Mouse (Mus musculus) activated CD4-positive, CD25-positive, alpha-beta regulatory T cell, adult 4 months (primary cell): ENCODE results near the gene Rilpl1. TPM values are rescaled to one million over a fixed set of nuclear protein-coding genes. Genes with fewer than 3 reads are reported as not detected.
"Not testable (repeated sequence)": the region's sequence is repeated elsewhere in the genome, so short reads cannot be mapped to it uniquely, and the experiment has no call there.

Experiments
- ATAC-seq: one replicate; pipeline ENCODE4 v1.8.0; 2017
- polyA plus RNA-seq, 2 experiments: library from polyadenylated mRNA; unstranded; fragments of 100-300 nt; shearing (Covaris generic); gene quantifications; one replicate each; pipeline ENCODE4 v1.2.1; 2017

Rilpl1 gene
- polyA plus RNA-seq, 2 experiments from 2014 or later = 0.69 to 0.86 TPM

DNA sequence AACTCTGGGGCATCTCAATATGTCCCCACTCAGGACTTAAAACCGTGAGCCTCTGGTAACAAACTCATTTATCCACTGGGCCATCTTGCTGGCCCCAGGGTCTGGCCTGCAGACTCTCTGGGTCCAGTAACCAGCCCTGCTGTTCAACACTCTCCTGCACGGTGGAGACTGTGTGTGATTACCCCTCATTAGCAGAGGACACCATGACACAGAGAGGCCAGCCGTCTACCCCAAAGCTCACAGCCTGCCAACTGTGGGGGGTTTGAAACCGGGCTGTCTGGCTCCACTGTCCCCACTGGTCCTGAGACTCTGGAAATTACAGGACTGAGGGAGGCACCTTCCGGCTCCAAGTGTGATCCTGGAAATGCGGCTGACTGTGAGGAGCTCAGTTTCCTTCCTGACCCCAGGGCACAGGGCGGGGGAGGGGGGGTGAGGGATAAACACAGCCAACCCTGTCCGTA, 2.0 kb downstream of the Rilpl1 start:
- no peak for ATAC-seq

DNA sequence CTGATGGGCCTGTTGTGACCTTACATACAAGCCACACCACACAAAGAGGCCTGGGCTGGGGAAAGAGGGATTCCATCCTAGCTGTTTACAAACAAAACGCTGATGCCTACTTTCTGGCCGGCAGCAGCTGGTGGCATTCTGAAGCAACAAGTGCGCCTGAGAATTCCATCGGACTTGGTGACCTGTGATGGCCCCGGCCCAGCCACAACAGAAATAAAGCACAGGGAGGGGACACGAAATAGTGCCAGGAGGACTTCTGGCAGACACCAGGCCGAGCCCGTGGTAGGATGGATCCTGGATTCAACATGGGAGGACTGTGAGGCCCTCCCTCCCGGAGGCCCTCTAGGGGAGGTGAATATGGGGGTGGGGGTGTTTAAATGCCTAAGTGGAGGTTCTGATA, 2.4 kb downstream of the Rilpl1 start:
- no peak for ATAC-seq

DNA sequence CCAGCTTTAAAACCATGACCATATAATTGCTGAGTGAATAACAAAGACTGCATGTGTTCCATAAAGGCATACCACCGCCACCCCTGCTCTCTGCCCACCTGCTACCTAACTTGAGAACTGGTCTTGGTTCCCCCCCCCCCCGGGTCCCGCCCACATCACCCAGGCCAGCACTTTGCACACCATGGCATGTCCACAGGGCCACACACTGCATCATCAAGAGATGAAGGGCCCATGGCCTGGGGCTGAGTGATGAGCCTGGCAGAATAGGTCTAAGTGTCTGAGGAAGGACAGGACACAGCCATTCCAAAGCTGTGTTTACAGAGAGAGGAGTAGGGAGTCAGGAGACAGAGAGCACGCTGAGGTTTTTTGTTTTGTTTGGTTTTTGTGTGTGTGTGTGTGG, 2.8 kb downstream of the Rilpl1 start:
- ATAC-seq = no peak

DNA sequence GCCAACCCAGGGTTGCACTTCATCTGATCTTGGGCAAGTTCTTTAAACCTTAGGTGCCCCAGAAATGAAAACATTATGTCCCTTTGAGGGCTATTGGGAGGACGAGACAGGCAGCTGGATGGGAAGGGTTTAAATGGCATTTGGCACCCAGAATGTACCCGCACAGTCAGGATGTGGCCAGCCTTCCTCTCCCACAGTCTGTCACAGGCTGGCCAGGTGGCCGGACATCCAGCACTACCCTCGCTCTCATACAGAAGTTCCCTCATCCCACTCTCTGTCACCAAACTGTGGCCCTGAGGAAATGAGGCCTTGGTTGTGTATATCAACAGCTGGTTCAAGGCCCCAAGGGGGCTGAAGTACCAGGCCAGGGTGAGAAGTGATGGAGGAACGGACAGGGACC, 6.2 kb downstream of the Rilpl1 start:
- ATAC-seq = no peak

DNA sequence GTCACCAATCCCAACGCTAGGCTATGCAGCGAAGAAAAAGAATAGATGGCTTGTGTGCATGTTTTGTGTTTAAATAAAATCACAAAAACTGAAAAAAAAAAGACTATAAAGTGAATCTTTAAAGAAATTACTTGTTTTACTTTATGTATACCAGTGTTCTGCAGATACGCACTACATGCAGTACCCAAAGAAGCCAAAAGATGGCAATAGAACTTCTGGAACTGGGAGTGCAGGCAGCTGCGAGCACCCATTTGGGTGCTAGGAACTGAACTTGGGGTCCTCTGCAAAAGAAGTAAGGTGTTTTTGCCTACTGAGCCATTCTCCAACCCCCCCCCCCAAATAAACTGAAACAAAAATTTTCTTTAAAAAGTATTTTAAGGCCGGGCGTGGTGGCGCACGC, 8.2 kb downstream of the Rilpl1 start:
- no peak for ATAC-seq

DNA sequence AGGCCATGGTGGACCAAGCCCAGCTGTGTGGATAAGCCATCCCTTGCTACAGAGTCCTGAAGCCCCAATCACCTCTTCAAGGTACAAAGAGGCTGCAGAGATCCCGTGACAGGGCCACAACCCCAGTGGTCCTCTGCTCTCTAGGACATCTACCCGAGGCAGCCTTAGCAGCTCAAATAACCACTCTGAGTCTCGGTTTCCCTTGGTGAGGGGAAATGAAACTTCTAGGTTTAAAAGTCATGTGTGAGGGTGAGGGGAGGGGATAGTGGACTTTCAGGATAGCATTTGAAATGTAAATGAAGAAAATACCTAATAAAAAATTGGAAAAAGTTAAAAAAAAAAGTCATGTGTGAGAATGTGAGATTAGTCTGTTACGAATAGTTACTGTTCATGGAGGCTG, 9.6 kb downstream of the Rilpl1 start:
- no peak for ATAC-seq

DNA sequence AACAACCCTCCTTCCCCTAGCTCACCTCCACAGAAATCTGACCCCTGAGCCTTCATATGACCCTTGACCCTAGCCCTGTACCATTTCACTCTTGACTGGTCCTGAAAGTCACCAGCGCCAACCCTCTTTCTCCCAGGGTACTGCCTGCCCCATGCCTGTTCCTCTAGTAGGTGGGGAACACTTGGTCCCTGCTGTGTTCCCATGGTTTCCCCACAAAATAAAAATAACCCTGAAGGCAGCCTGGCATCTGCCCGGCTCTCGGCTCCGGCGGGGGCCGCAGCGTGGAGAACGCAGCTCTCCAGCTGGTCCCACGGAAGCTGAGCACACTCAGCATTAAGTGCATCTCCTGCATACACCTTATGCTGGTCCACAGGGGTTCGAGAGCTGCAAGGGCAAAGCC, 12.5 kb downstream of the Rilpl1 start:
- no peak for ATAC-seq

DNA sequence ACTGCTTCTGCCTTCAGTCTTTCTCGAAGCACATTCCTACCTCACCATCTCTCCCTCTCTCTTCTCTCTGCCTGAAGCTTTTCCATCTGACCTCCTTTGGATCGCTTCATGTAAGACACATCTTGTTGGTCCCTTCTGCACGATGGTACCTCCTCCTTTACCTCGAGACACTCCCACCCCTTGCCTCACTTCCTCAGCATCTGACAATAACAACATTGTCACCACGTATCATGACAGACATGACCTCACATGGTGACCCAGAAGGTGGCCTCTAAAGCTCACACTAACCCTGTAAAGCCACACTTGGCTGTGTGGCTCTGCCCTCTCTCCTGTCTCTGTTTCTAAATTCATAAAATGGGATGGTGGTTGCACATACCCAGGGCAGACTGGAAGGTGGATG, 15.4 kb downstream of the Rilpl1 start:
- no peak for ATAC-seq

DNA sequence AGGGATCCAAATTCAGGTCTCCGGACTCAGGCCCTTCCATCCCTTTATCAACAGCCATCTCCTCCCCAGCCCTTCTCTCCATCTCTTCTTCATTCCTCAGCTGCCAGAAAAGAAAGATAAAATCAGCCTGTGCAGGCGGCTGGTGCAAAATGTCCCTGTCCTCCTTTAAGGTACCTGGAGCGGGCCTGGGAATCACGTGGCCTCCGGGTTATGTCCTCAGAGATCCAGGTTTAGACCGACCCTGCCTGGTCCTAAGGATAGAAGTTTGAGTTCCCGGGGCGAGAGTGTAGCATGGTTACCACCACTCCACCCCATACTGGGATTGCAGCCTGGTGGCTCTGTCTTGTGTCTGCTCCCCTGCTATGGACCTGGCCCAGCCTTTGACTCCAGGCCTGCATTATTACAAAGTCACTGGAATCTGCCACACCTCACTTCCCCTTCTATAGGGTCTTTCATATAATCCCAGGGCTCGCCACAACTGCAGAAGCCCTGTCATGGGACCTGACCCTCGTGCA, 20.6 kb downstream of the Rilpl1 start:
- no peak for ATAC-seq

DNA sequence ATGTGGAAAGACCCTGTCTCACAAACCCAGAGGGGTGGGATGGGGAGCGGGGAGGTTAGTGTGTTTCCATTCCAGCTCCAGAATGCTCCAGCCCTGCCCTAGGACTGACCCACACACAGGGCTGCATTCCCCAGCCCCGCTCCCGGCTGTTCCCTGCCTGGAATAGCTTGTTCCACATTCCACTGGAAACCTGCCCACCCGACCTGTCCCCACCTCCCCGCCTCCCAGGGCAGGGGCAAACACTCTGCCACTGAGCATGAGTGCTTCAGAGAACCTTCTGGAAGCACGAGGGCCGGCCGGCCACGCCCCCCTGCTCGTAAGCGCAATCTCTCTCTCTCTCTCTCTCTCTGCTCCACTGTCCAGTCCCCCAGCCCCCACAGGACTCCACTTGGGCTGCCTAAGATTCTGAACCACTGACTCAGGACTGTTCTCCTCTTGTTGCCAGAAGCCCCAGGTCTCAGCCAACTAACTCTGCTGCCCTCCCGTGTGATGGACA, 21.4 kb downstream of the Rilpl1 start:
- no peak for ATAC-seq

DNA sequence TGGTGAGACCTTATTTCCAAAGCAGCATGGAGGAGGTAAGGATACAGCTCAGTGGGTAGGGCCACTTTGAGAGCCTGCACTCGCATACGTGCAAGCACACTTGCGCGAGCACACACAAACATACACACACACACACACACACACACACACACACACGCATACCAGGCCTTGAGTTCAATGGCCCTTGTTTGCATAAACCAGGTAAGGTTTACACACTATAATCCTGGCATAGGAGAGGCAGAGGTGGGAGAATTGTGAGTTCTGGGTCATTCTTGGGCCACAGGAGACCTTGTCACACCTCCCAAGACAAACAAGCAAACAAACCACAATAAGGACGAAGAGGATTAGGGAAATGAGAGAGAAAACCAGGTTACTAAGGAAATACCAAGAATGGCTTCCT, 22.0 kb downstream of the Rilpl1 start:
- ATAC-seq = no peak

DNA sequence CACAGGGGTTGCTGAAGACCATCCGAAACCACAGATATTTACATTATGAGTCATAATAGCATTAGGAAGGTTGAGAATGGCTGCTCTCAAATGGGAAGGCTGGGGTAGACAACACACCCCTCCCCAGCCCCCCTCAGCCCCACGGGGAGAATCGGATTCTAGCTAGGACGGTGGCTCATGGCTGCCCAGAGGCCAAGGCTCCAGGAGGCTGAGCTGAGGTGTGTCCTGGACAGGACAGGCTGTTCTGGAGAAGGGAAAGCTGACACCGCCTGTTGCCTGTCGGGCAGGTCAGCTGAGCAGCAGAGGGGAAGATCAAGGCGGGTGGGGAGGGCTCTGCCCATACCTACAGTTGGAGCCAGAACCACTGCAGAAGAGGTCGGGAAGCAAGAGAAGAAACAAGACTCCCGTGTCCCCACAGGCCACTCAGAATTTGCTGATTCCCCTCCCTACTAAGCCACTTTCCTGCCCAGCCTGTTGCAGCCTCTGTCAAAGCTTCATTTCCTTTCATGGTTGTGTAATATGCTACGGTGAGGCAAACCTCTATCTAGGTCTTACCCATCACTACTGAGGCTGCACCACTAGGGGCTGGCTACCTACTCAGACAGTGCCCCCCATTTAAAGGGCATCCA, 24.3 kb downstream of the Rilpl1 start:
- ATAC-seq = no peak

DNA sequence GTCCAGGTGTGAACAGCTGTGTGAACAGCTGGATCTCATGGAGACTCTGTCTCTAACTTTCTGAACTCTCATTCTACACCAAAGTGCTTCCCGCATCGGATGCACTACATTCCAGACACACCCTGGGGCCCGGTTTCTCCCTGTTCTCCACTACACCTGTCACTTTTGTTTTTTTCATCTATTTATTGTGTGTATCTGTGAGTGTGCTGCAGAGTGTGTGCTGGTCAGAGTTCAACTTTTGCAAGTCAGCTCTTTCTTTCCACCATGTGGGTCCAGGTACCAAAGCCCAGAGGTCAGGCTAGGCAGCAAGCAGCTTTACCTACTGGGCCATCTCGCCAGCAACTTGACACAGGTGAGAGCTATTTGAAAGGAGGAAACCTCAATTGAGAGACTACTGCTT, 26.0 kb downstream of the Rilpl1 start:
- ATAC-seq = no peak

DNA sequence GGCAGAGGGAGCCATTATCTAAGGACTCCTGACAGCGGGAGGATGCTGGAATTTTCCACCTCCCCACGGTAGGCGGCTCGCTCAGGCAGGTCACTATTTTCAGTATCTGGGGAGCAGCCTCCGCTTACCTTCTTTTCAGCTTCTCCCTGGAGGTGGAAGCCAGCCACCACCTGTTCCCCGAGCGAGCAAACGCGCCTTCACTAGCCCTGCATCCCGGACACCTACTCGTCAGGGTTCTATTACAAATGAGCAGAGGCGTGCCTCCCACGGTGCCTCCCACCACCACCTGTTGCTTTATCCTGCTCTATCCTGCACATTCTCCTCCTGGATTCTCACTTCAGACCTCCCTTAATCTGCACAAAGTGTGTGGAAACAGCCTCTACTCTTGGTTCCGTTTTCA, 27.4 kb downstream of the Rilpl1 start:
- no peak for ATAC-seq

DNA sequence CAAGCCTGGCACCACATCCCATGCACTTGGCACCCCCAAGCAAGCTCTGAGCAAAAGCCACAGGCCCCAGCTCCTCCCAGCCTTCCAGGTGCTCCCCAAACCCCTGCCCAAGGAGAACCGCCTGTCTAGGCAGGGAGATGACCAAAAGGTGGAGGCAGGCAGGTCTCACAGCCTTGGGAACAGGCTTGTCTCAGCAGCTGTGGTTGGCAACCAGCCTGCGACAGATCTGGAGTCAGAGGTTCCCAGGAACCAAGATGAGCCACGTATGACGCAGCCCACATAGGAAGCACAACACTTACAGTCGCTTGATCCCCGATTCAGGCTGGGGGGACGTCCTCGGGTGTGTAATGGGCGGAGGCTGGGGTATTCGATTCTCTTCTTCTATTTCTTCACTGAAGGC, 29.6 kb downstream of the Rilpl1 start:
- no peak for ATAC-seq

DNA sequence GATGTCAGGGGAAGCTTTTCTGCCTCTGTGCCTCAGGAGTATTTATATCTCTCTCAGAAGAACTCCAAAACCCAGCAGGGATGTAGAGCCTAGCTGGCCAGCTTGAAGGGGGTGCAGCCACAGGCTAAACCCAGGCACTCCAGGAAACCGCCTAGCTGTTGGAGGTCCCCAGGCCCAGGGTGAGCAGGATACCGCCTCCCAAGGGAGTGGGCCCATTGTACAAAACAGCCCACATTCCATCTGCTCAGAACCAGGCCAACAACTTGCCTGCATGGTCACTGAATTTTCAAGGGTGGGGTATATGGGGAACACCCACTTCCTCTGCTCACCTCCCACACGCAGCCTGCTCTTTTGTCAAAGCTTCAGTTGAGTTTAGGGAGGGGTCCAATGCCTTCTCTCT, 30.6 kb downstream of the Rilpl1 start:
- ATAC-seq = no peak

DNA sequence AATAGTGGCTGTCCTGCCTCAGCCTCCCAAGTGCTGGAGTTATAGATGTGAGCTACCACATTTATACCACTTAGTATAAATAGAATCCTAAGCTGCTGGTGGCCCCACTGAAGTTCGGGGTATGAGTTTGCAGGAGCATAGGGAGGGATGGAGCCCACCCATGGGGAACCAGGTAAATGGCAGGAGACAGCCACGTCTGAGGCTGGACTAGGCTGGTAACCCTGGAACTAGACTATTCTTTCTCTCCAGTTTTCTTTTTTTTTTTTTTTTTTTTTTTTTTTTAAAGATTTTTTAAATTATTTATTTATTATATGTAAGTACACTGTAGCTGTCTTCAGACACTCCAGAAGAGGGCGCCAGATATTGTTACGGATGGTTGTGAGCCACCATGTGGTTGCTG, 31.2 kb downstream of the Rilpl1 start:
- ATAC-seq = not testable (repeated sequence)

DNA sequence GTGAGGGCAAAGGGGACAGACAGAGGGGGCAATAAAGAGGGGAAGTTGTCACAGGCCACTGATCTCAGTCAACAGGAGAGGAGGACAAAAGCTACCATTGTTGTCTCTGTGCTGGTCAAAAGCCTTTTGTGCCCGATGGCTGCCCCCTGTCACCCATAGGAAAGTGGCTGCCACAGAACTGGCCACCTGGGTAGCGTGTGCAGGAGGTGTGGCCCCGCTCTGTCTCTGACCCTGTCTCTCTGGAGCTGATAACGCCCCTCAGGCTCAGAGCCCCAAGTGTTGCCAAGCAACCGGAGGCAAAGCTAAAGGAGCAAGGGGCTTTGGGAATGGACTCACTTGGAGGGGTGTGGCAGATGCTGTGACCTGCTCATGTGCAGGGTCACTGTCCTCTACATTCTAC, 32.2 kb downstream of the Rilpl1 start:
- ATAC-seq = no peak

DNA sequence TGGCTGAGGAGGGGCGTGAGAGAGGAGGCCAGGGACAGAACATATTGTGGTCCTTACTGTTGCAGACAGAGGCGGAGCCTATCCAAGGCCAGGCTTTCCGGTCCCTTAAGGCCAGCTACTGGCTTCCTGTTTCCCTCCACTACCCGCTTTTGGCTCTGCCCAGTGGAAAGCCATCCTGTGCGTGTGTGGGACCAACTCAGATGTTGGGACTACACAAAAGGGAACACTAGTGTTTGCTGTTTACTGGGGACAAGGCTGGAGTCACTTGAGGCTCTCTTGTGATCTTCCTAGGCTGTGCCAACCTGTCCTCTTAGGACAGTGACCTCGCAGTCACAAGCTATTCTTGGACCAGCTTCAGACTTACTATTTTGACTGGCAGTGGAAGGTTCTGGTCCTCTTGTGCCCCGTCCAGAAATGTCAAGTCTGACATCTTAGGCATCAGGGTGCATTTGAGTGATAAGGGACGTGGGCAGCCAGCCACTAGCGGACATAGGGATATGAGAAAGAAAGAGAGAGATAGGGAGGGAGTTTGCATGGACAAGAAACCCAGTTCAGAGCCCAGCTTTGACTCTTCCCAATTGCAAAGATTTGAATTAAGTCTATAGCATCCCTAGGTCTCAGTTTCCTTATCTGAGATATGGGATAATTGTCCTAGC, 32.8 kb downstream of the Rilpl1 start:
- no peak for ATAC-seq

DNA sequence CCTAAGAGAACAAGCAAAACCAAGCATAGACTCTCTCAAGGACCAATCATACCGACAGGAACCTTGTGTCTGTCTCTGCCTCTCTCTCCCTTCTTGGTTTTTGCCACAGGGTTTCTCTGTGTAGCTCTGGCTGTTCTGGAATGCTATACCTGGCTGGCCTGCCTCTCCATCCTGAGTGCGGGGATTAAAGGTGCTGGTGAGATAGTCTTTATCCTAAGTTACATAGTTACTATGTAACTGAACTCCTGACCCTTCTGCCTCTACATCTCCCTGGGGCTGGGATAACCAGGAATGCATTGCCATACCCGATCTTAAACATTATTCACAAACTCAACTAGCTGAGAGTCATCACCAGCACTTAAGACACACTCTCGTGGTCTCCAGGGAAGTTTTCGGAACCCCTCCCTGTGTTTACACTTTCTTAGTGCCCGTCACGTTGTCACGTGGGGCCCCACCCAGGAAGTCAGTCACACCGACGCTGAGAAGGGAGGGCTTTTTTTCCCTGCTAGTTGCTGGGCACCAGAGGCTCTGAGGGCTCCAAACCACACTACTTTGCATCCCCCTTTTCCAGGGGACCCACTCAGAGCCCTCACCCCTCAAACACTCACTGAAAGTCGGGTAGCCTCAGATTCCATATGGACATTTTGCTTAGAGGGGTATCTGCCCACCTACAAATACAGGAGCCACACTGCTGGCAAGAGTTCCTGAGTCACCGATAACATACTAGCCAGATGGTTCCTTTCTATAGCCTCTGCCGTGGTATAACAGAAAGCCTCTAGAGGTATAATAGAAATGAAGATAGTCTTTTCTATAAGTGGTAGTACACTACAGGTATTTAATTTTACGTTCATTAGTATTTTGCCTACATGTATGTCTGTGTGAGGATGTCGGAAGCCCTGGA, 34.3 kb downstream of the Rilpl1 start:
- peak; percentile 91 for ATAC-seq

DNA sequence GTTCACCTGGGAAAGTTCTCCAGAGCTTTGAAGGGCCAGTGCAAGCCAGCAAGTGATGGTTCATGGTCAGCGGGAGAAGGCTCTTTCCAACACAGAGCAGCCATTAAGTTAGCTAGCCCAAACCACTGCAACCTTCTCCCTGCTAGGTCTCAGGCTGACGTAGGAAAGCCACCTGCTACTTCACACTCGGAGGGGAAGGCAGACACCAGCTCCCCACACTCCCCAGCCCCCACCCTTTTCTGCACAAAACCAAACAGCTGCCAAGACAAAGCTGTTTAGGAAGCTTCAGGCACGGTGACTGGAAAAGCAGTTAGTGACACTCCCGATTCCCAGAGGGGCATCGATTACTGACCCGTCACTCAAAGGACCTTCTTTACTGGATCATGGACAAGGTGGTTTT, 35.6 kb downstream of the Rilpl1 start:
- ATAC-seq = no peak

DNA sequence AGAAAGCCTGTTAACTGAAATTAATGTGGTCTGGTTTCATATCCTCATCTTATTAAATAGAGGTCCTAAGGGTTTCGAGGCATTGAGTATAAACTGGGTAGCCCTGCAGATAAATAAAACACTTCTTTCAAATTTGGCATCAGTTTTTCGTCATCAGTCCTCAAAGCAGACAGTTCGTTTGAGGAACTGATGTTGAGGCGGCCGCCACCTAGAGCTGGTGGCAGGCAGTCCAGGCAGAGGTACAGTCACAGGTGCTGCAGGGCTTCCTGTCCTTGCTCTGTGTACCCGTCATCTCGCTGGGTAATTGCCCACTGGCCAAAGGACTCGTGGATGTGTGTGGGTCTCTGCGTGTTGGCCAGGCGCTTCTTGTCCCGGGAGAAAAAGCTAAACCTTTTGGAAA, 37.7 kb downstream of the Rilpl1 start:
- no peak for ATAC-seq

DNA sequence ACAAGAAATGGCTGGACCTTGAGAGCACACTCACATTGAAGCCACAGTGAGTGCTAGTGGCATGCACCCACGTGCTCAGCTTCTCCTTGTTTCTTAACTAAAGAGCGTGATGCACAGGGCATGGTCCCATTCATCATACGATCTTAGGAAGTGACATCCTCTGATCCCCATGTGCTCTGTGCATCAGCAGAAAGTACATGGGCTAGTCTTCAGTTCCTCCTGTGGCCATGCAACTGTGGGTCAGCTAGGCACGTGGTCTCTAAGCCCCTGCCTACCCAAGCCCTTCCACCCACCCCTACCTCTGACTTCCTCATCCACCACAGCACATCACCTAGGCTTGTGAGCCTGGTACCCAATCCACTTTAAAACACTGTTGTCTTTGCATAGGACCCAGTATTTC, 38.6 kb downstream of the Rilpl1 start:
- no peak for ATAC-seq
